ENCODE assay signal across 10 mouse cellular contexts in the genomic region with DNA sequence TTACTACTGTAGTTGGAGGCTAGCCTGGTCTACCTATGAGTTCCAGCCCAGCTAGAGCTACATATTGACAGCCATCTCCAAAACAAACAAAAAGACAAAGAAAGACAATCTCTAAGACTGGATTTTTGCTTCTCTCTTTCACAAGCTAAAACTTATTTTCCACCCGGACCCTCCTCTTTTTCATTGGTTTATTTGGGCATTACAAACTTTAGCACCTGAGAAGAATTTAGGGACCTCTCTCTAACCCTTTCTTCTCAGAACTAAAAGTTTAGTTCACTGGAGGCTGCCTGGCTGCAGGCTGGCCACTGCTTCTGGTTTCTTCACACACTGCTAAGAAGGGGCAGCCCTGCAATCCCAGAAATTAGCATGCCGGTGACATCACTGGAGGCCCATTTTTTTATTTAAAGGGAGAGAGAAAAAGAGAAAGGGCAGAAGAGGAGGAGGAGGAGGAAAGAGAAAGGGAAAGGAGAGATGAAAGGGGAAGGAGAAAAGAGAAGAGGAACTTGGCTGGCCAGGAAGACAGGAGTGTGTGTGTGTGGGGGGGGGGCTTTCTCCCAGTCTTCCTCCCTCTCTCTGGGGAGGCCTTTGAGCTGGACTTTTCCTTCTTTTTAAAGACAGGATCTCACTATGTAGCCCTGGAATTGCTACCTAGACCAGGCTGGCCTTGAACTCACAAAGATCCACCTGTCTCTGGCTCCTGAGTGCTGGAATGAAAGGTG. TPM values are rescaled to one million over a fixed set of nuclear protein-coding genes. Genes with fewer than 3 reads are reported as not detected.
DNase-seq lines count a peak whose midpoint lies in the region; ATAC-seq and TF ChIP-seq lines count a peak whose summit lies in the region.
"Had no signal": no experiment of that assay in that cellular context is flagged by ENCODE, and none has a peak within 500 bp of the region (broad histone marks: within the 10 kb centered on the region; RNA-seq: fewer than 3 reads in every experiment).

No protein-coding gene starts in this region.

- no peak overlapping the region for H3K4me3 ChIP-seq in hindbrain, embryonic 10.5 days
- no peak overlapping the region for H3K4me3 ChIP-seq in hindbrain, embryonic 11.5 days (ENCODE audit: low read depth, low read length)
- no peak overlapping the region for H3K4me3 ChIP-seq in MEL (ENCODE audit: control insufficient read depth in 1 of 2, insufficient read depth in 1 of 2, low read depth in 2 of 2, low read length in 2 of 2)
- H3K4me3 ChIP-seq: megakaryocyte, embryonic 14.5 days had no signal

- H3K79me2 ChIP-seq in MEL (ENCODE audit: control insufficient read depth, insufficient read depth, low read length, poor library complexity), result no peaks in the 10 kb centered on the region

- H3K4me1 ChIP-seq in hindbrain, embryonic 10.5 days (replicated peaks), result peaks cover 20% of the 10 kb centered on the region
- H3K4me1 ChIP-seq in hindbrain, embryonic 11.5 days (replicated peaks; ENCODE audit: control insufficient read depth, insufficient read depth, low read length), result no peaks in the 10 kb centered on the region
- peaks cover 3 to 6% of the 10 kb centered on the region in 2 experiments; a peak in 3 of 4 replicates for H3K4me1 ChIP-seq in MEL (ENCODE audit: control insufficient read depth in 1 of 2, insufficient read depth in 2 of 2, low read length in 2 of 2)

- no peaks in the 10 kb centered on the region for H3K27me3 ChIP-seq in hindbrain, embryonic 10.5 days (ENCODE audit: insufficient read depth, poor library complexity, severe bottlenecking)
- no peaks in the 10 kb centered on the region for H3K27me3 ChIP-seq in hindbrain, embryonic 11.5 days (ENCODE audit: control insufficient read depth, insufficient read depth, low read length)
- no peaks in the 10 kb centered on the region for H3K27me3 ChIP-seq in MEL (ENCODE audit: control insufficient read depth in 1 of 2, insufficient read depth in 2 of 2, low read length in 2 of 2)

- 69% methylated on average over 2 of the region's 2 CpGs for WGBS in hindbrain, embryonic 10.5 days
- WGBS in hindbrain, embryonic 11.5 days, result 76% methylated on average over 2 of the region's 2 CpGs

- H3K9me3 ChIP-seq in hindbrain, embryonic 10.5 days, result no peaks in the 10 kb centered on the region
- no peaks in the 10 kb centered on the region for H3K9me3 ChIP-seq in hindbrain, embryonic 11.5 days (ENCODE audit: control insufficient read depth, low read length)
- no peaks in the 10 kb centered on the region for H3K9me3 ChIP-seq in MEL (replicated peaks; ENCODE audit: insufficient read depth, low read length)
- H3K9me3 ChIP-seq: megakaryocyte, embryonic 14.5 days had no signal

- H3K4me2 ChIP-seq in hindbrain, embryonic 11.5 days (replicated peaks; ENCODE audit: low read depth, low read length), result no peak overlapping the region

- peak overlapping the region; percentile 46; the same call in 1 of the 2 replicates for H3K27ac ChIP-seq in hindbrain, embryonic 10.5 days
- H3K27ac ChIP-seq in hindbrain, embryonic 11.5 days (ENCODE audit: low read depth, low read length), result no peak overlapping the region
- H3K27ac ChIP-seq in MEL (ENCODE audit: control insufficient read depth, low read depth, low read length), result no peak overlapping the region

- no peaks in the 10 kb centered on the region for H3K36me3 ChIP-seq in hindbrain, embryonic 10.5 days
- H3K36me3 ChIP-seq in hindbrain, embryonic 11.5 days (ENCODE audit: control insufficient read depth, insufficient read depth, low read length), result no peaks in the 10 kb centered on the region
- H3K36me3 ChIP-seq in MEL (ENCODE audit: control insufficient read depth in 1 of 2, insufficient read depth in 2 of 2, low read length in 2 of 2), result no peaks in the 10 kb centered on the region

- TF ChIP-seq CTCF in MEL (IDR thresholded peaks at IDR 0.05 in 2 of 3, conservative IDR thresholded peaks at IDR 0.05 in 1 of 3; ENCODE audit: control insufficient read depth in 1 of 3, insufficient read depth in 1 of 3, low read depth in 2 of 3, low read length in 3 of 3, poor library complexity in 1 of 3, severe bottlenecking in 1 of 3), result no peak

- no peak for TF ChIP-seq EP300 in MEL (IDR thresholded peaks at IDR 0.05; ENCODE audit: low read depth in 1 of 2, low read length in 2 of 2)

- no peak for TF ChIP-seq RAD21 in MEL (IDR thresholded peaks at IDR 0.05; ENCODE audit: low read depth, low read length)

- TF ChIP-seq POLR2A in MEL (IDR thresholded peaks at IDR 0.05; ENCODE audit: control insufficient read depth in 1 of 2, insufficient read depth in 1 of 2, low read depth in 1 of 2, low read length in 2 of 2, poor library complexity in 1 of 2), result no peak

- DNase-seq in hindbrain, embryonic 10.5 days (ENCODE audit: low spot score), result no peak
- DNase-seq in hindbrain, embryonic 11.5 days (ENCODE audit: low spot score), result no peak
- DNase-seq in 3T3-L1 (ENCODE audit: low read depth, low spot score) (peak; percentile 28), MEL (ENCODE audit: low read depth, low spot score) (no peak)
- DNase-seq in lung, postnatal 10 days, result peak; percentile 68
- no peak for DNase-seq in right cerebral cortex, adult 18-20 months
- DNase-seq: spleen, adult 18-20 months had no signal

- no peak overlapping the region for H3K9ac ChIP-seq in hindbrain, embryonic 11.5 days (ENCODE audit: low read depth, low read length)
- H3K9ac ChIP-seq in MEL (ENCODE audit: control insufficient read depth, low read depth, low read length, poor library complexity, severe bottlenecking), result no peak overlapping the region

- ATAC-seq in hindbrain, embryonic 11.5 days (ENCODE audit: low FRiP score), result no peak
- no peak for ATAC-seq in frontal cortex, adult (ENCODE audit: low TSS enrichment)
- ATAC-seq: forebrain, embryonic 14.5 days had no signal

TF ChIP-seq in MEL, 35 proteins besides CTCF, POLR2A, EP300 and RAD21:
- TF ChIP-seq ZNF384 (IDR thresholded peaks at IDR 0.05; ENCODE audit: low read depth, low read length) (peak; percentile 16; the same call in 1 of the 2 replicates), ZC3H11A (IDR thresholded peaks at IDR 0.05; ENCODE audit: low read depth, low read length) (no peak)

RNA-seq across cellular contexts. Expression of a gene that starts 48.7 kb away (rescaled TPM):
- 0.71 TPM in 2 replicates for polyA plus RNA-seq in hindbrain, embryonic 10.5 days (2016; fragmentation: Nextera tagmentation; extraction: Ambion mirVana)
- 0.25 and 0.88 TPM in 2 replicates for polyA plus RNA-seq in hindbrain, embryonic 11.5 days (2014; fragmentation: Nextera tagmentation; extraction: Ambion mirVana)
- not detected in 2 replicates for total RNA-seq in MEL (2012; rRNA removed)
- not detected for polyA plus RNA-seq in MEL (2012; ENCODE audit: insufficient read depth in 1 of 2, insufficient read length in 2 of 2, low read depth in 1 of 2, low replicate concordance in 2 of 2, missing spikeins in 1 of 2)

RNA-seq across cellular contexts. Expression of a gene that starts 53.1 kb away (rescaled TPM):
- polyA plus RNA-seq in hindbrain, embryonic 10.5 days (2016; fragmentation: Nextera tagmentation; extraction: Ambion mirVana), result 478 and 520 TPM in 2 replicates
- polyA plus RNA-seq in hindbrain, embryonic 11.5 days (2014; fragmentation: Nextera tagmentation; extraction: Ambion mirVana), result 382 and 432 TPM in 2 replicates
- total RNA-seq in MEL (2012; rRNA removed), result 74.2 and 83.5 TPM in 2 replicates
- polyA plus RNA-seq in MEL (2012; ENCODE audit: insufficient read depth in 1 of 2, insufficient read length in 2 of 2, low read depth in 1 of 2, low replicate concordance in 2 of 2, missing spikeins in 1 of 2), result 100 to 1,000 TPM in 1 of 2 experiments, not detected in 1; 385 TPM

Comparison
In these comparisons a context has a peak if more than half of its experiments do, and no peak if none do; other contexts are left out.
1. DNase-seq: peak in 3T3-L1 (single experiment) and lung, postnatal 10 days (single experiment); none in hindbrain, embryonic 10.5 days (single experiment), hindbrain, embryonic 11.5 days (single experiment), MEL (single experiment) and right cerebral cortex, adult 18-20 months (single experiment).